Mouse (Mus musculus): Measurements from ENCODE around the gene S100a6. TPM values are rescaled to one million over a fixed set of nuclear protein-coding genes. Genes with fewer than 3 reads are reported as not detected.

The S100a6 gene
- polyA plus RNA-seq (2015; fragmentation: Nextera tagmentation; extraction: Ambion mirVana) = 168 and 169 TPM in 2 replicates

DNA sequence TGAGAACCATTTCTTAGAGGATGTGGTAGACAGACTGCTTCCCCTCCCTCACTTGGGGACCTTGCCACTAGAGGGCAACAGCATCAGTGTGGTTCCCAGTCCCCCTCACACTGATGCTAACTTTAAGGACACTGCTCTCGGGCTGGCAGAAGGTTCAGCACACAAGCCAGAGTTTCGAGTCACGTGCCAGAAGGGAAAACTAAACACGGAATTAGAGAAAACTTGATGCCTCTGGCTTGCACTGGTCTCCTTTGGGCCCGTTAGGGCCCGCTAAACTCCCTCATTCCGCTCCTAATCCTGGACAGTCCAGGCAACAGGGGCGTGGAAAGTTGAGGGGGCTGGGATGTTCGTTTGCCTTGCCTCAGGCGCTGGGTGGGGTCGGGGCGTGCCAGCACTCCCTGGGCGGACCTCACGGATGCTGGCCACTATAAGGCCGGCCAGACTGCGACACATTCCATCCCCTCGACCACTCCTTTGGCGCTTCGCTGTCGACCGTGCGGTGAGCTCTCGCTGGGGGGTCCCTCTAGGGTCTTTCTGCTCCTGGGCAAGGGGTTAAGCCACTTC, at the start of gene S100a6:
Gene S100a6, plus strand, starts transcription at position 155 of the 564 bp plus-strand sequence.
- H3K9me3 ChIP-seq (replicated peaks) = no peaks in the 10 kb centered on the region
- ATAC-seq (replicated peaks; ENCODE audit: low FRiP score) = peak; percentile 81
- H3K27me3 ChIP-seq = no peaks in the 10 kb centered on the region
- H3K9ac ChIP-seq = peak within 1 kb of the TSS; percentile 25; the same call in 1 of the 2 replicates
- H3K36me3 ChIP-seq = no peaks in the 10 kb centered on the region
- peak within 1 kb of the TSS; percentile 41 for H3K4me3 ChIP-seq (replicated peaks)
- H3K27ac ChIP-seq = 0 out of 2 replicates have a peak within 1 kb of the TSS, but pooled peaks have one; percentile 27
- WGBS = 1% methylated on average over 23 of the region's 23 CpGs
- peak within 1 kb of the TSS; percentile 70 for H3K4me2 ChIP-seq
- peaks cover 40% of the 10 kb centered on the region for H3K4me1 ChIP-seq

DNA sequence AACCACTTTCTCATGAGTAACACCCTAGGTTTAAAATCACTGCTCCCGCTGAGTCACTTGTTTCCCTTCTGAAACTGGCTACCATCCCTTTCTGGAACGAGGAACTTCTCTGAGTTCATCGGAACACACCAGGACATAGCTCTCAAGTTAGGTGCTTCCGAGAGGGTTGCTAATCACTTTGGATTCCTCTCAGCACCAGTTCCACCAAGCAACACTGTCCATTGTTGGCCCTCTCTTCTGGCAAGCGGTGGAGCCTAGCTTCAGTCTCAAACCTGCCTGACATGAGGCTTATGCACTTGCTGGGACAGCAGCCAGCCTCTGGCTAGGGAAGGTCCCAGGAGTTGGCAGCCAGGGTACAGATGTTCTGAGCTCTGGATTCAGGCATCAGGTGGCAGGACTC, 38.0 kb upstream of the S100a6 start:
- Histone ChIP-seq H3K4me1 (0 out of 2 replicates have a peak, but pooled peaks cover 4% of the 10 kb centered on the region), H3K9ac (no peak overlapping the region), H3K4me3 (replicated peaks) (no peak overlapping the region), H3K36me3 (no peaks in the 10 kb centered on the region), H3K27me3 (no peaks in the 10 kb centered on the region), H3K9me3 (replicated peaks) (no peaks in the 10 kb centered on the region), H3K4me2 (no peak overlapping the region), H3K27ac (no peak overlapping the region)
- WGBS = 85% methylated on average over 5 of the region's 5 CpGs
- no peak for ATAC-seq (replicated peaks; ENCODE audit: low FRiP score)

DNA sequence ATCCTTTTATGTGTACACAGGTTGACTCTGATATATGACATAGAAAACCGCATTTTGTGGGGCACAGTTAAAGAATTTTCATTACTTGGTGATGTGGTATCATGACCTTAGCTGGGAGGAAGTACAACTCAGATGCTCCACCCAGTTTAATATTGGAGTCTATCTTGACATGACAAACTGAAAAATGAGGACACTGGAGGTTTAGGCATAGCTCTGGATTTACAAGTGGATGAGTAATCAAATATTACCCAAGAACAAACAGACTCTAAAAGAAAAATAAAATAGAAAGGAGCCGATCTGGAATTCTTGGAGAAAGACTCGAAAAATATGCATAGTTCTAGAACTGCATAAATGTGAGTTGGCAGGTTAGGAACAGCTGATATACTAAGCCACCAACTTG, 37.4 kb upstream of the S100a6 start:
- no peaks in the 10 kb centered on the region for H3K36me3 ChIP-seq
- no peak overlapping the region for H3K4me2 ChIP-seq
- no peak for ATAC-seq (replicated peaks; ENCODE audit: low FRiP score)
- H3K4me3 ChIP-seq (replicated peaks) = no peak overlapping the region
- WGBS = 66% methylated on average over 3 of the region's 3 CpGs
- H3K27me3 ChIP-seq = no peaks in the 10 kb centered on the region
- H3K4me1 ChIP-seq = 0 out of 2 replicates have a peak, but pooled peaks cover 4% of the 10 kb centered on the region
- no peaks in the 10 kb centered on the region for H3K9me3 ChIP-seq (replicated peaks)
- H3K9ac ChIP-seq = no peak overlapping the region
- no peak overlapping the region for H3K27ac ChIP-seq

DNA sequence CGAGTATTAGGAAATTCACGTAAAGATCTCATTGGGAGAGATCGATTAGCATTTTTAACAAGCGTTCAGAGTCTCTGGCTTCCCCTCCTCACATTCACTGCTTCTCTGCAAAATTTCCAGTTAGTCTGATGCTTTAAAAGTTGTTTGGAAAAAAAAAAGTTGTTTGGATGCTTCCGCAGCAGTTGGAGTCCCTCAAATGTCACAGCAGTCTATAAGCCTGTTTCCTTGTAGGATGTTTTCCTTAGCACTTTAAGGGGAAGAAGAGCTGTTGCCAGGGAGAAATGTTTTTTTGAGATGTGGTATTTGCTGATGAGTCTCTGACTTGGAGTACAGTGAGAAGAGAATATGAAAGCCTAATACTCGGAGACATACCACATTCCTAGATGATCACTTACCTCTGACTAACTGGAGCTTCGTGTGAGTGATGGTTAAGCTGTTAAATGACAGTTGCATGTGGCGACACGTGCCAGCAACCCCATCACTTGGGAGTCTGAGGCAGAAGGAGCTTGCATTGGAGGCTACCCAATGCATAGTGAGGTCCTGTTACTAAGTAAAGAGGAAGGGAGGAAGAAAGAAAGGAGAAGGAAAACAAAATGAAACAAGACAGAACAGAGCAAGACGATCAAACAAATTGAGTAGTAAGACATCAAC, 36.2 kb upstream of the S100a6 start:
- Histone ChIP-seq H3K9ac (no peak overlapping the region), H3K9me3 (replicated peaks) (no peaks in the 10 kb centered on the region), H3K27me3 (no peaks in the 10 kb centered on the region), H3K27ac (peak overlapping the region; percentile 51; the same call in 1 of the 2 replicates), H3K4me3 (replicated peaks) (no peak overlapping the region), H3K4me1 (0 out of 2 replicates have a peak, but pooled peaks cover 4% of the 10 kb centered on the region), H3K36me3 (no peaks in the 10 kb centered on the region), H3K4me2 (no peak overlapping the region)
- no peak for ATAC-seq (replicated peaks; ENCODE audit: low FRiP score)
- 66% methylated on average over 10 of the region's 10 CpGs for WGBS

- H3K4me2 ChIP-seq = no peak overlapping the region
- H3K27ac ChIP-seq = no peak overlapping the region
- H3K36me3 ChIP-seq = no peaks in the 10 kb centered on the region
- no peak overlapping the region for H3K9ac ChIP-seq
- ATAC-seq (replicated peaks; ENCODE audit: low FRiP score) = no peak; the same call in 1 of the 2 replicates
- 44% methylated on average over 7 of the region's 7 CpGs for WGBS
- H3K27me3 ChIP-seq = no peaks in the 10 kb centered on the region
- peaks cover 9% of the 10 kb centered on the region; the same call in 1 of the 2 replicates for H3K4me1 ChIP-seq
- no peaks in the 10 kb centered on the region for H3K9me3 ChIP-seq (replicated peaks)
- no peak overlapping the region for H3K4me3 ChIP-seq (replicated peaks)
Measured at GRCm38 (mm10) chr3:90579433-90579832, 33.2 kb upstream of the S100a6 start.

GRCm38 (mm10) chr3:90581141-90581540, 31.5 kb upstream of the S100a6 start:
- Histone ChIP-seq H3K9me3 (replicated peaks) (no peaks in the 10 kb centered on the region), H3K4me3 (replicated peaks) (no peak overlapping the region), H3K36me3 (no peaks in the 10 kb centered on the region), H3K4me1 (peaks cover 11% of the 10 kb centered on the region; the same call in 1 of the 2 replicates), H3K27me3 (no peaks in the 10 kb centered on the region), H3K27ac (no peak overlapping the region), H3K4me2 (no peak overlapping the region), H3K9ac (no peak overlapping the region)
- ATAC-seq (replicated peaks; ENCODE audit: low FRiP score) = no peak
- WGBS = 91% methylated on average over 5 of the region's 5 CpGs

DNA sequence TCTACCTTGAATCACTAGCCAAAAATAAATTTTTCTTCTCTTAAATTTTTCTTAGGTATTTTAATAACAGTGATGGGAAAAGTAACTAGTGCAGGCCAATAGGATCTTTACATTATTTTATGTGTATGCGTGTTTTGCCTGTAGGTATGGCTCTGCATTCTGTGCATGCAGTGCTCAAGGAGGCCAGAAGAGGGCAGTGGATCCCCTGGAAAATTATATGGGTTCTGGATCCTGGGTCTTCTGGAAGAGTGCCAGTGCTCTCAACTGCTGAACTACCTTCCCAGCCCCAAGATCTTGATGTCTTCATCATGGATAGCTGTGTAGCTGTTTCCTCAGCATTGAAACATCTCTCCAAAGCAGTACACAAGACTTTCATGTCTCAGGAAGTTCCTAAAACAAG, 30.5 kb upstream of the S100a6 start:
- H3K36me3 ChIP-seq = no peaks in the 10 kb centered on the region
- no peak overlapping the region for H3K4me2 ChIP-seq
- peaks cover 17% of the 10 kb centered on the region; the same call in 1 of the 2 replicates for H3K4me1 ChIP-seq
- H3K27me3 ChIP-seq = no peaks in the 10 kb centered on the region
- H3K9ac ChIP-seq = no peak overlapping the region
- no peak overlapping the region for H3K27ac ChIP-seq
- H3K9me3 ChIP-seq (replicated peaks) = no peaks in the 10 kb centered on the region
- H3K4me3 ChIP-seq (replicated peaks) = no peak overlapping the region
- 94% methylated on average over 1 of the region's 1 CpGs for WGBS
- no peak for ATAC-seq (replicated peaks; ENCODE audit: low FRiP score)

- Histone ChIP-seq H3K4me1 (peaks cover 19% of the 10 kb centered on the region; the same call in 1 of the 2 replicates), H3K4me2 (no peak overlapping the region), H3K4me3 (replicated peaks) (no peak overlapping the region), H3K9ac (no peak overlapping the region), H3K27ac (no peak overlapping the region), H3K27me3 (no peaks in the 10 kb centered on the region), H3K9me3 (replicated peaks) (no peaks in the 10 kb centered on the region), H3K36me3 (no peaks in the 10 kb centered on the region)
- ATAC-seq (replicated peaks; ENCODE audit: low FRiP score) = no peak
- WGBS = 75% methylated on average over 4 of the region's 4 CpGs
Measured at GRCm38 (mm10) chr3:90582556-90582955, 30.1 kb upstream of the S100a6 start.

DNA sequence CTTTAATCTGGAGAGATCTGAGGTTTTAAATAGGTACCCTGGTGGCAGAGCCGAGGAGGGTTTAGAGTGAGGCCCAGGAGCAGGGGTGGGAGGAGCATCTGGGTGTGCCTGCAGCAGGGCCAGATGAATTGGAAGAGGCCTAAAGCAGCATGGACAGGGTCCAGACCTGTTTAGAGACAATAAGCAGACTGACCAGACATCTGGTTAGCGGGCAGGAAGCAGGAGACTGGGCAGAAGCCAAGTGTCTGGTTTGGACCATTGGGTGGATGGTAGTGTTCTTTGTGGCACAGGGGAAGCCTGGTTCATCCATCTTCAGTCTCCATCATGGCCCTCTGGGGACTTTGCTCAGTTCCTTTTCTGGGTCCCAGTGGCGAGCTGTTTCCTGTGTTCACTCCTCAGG, 28.8 kb upstream of the S100a6 start:
- WGBS = 42% methylated on average over 3 of the region's 3 CpGs

DNA sequence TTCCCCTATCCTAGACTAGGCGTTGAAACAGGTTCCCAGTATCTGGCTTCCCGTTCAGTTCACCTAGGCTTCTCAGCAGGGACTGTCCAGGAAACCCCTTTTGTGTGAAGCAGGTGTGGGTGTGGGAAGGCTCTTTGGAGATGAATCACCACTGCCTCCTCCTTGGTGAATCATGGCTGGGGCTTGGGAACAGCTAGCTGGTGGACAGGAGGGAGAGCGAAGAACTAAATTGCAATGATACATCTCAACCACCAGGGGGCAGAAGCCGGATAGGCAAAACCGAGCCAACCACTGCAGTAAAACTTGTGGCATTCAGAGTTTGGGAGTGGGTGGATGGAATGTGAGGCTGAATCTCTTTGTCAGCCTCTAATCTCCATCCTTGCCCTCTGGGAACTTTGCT, 27.1 kb upstream of the S100a6 start:
- WGBS = 33% methylated on average over 5 of the region's 5 CpGs
- no peak overlapping the region for H3K27ac ChIP-seq
- H3K4me1 ChIP-seq = peaks cover 15% of the 10 kb centered on the region; the same call in 1 of the 2 replicates

More for the DNA sequence above, 28.8 kb upstream of the S100a6 start:
- no peak for ATAC-seq (replicated peaks; ENCODE audit: low FRiP score)
- Histone ChIP-seq H3K27me3 (no peaks in the 10 kb centered on the region), H3K27ac (no peak overlapping the region), H3K4me3 (replicated peaks) (no peak overlapping the region), H3K4me2 (no peak overlapping the region), H3K9me3 (replicated peaks) (no peaks in the 10 kb centered on the region), H3K9ac (no peak overlapping the region), H3K36me3 (no peaks in the 10 kb centered on the region), H3K4me1 (peaks cover 19% of the 10 kb centered on the region; the same call in 1 of the 2 replicates)

GRCm38 (mm10) chr3:90586016-90586643, 26.6 kb upstream of the S100a6 start:
- Histone ChIP-seq H3K4me2 (no peak overlapping the region), H3K9ac (no peak overlapping the region), H3K4me1 (peaks cover 15% of the 10 kb centered on the region; the same call in 1 of the 2 replicates), H3K4me3 (replicated peaks) (no peak overlapping the region), H3K27ac (no peak overlapping the region), H3K36me3 (no peaks in the 10 kb centered on the region), H3K9me3 (replicated peaks) (no peaks in the 10 kb centered on the region), H3K27me3 (no peaks in the 10 kb centered on the region)
- no peak for ATAC-seq (replicated peaks; ENCODE audit: low FRiP score)
- 86% methylated on average over 15 of the region's 15 CpGs for WGBS

More for the DNA sequence above, 27.1 kb upstream of the S100a6 start:
- H3K27me3 ChIP-seq = no peaks in the 10 kb centered on the region
- ATAC-seq (replicated peaks; ENCODE audit: low FRiP score) = peak; percentile 36; the same call in 1 of the 2 replicates
- no peaks in the 10 kb centered on the region for H3K9me3 ChIP-seq (replicated peaks)
- H3K4me3 ChIP-seq (replicated peaks) = no peak overlapping the region
- no peak overlapping the region for H3K9ac ChIP-seq
- no peak overlapping the region for H3K4me2 ChIP-seq
- H3K36me3 ChIP-seq = no peaks in the 10 kb centered on the region

GRCm38 (mm10) chr3:90586906-90587305, 25.8 kb upstream of the S100a6 start:
- no peaks in the 10 kb centered on the region for H3K9me3 ChIP-seq (replicated peaks)
- H3K27me3 ChIP-seq = no peaks in the 10 kb centered on the region
- H3K36me3 ChIP-seq = no peaks in the 10 kb centered on the region
- H3K9ac ChIP-seq = no peak overlapping the region
- H3K4me3 ChIP-seq (replicated peaks) = no peak overlapping the region
- H3K27ac ChIP-seq = peak overlapping the region; percentile 58
- 59% methylated on average over 10 of the region's 10 CpGs for WGBS
- peak; percentile 28; the same call in 1 of the 2 replicates for ATAC-seq (replicated peaks; ENCODE audit: low FRiP score)
- no peak overlapping the region for H3K4me2 ChIP-seq
- H3K4me1 ChIP-seq = peaks cover 15% of the 10 kb centered on the region; the same call in 1 of the 2 replicates
